Mouse (Mus musculus) cerebellum, adult 11 months (tissue): Measurements from ENCODE around the gene Insig2.
A peak's percentile ranks its signal among the peaks of the same experiment; 100 is the strongest.

ENCODE experiments used
- DNase-seq: peaks from one replicate; pipeline ENCODE4 v3.0.0; 2022

Gene Insig2

GRCm38 (mm10) chr1:121323501-121323900 lies 8.9 kb downstream of the Insig2 start:
- no peak for DNase-seq

- DNase-seq: no peak
These were observed 17.5 kb downstream of the Insig2 start for GRCm38 (mm10) chr1:121314766-121315428.

- no peak for DNase-seq
These were observed 19.2 kb downstream of the Insig2 start for GRCm38 (mm10) chr1:121313181-121313580.

GRCm38 (mm10) chr1:121312326-121312725 lies 20.1 kb downstream of the Insig2 start:
- DNase-seq: no peak

GRCm38 (mm10) chr1:121296717-121297255 lies 35.6 kb downstream of the Insig2 start:
- no peak for DNase-seq

- DNase-seq: no peak
These were observed 38.8 kb downstream of the Insig2 start for GRCm38 (mm10) chr1:121293571-121293970.

- no peak for DNase-seq
These were observed 41.5 kb downstream of the Insig2 start for GRCm38 (mm10) chr1:121290841-121291240.

- DNase-seq: peak; percentile 6
These were observed 42.0 kb downstream of the Insig2 start for GRCm38 (mm10) chr1:121290340-121290739.

GRCm38 (mm10) chr1:121284197-121284596 lies 48.2 kb downstream of the Insig2 start:
- no peak for DNase-seq

GRCm38 (mm10) chr1:121280501-121280900 lies 51.9 kb downstream of the Insig2 start:
- no peak for DNase-seq

GRCm38 (mm10) chr1:121278370-121278769 lies 54.0 kb downstream of the Insig2 start:
- no peak for DNase-seq

- DNase-seq: no peak
These were observed 54.9 kb downstream of the Insig2 start for GRCm38 (mm10) chr1:121277466-121277865.

- DNase-seq: no peak
These were observed 56.4 kb downstream of the Insig2 start for GRCm38 (mm10) chr1:121275961-121276506.

GRCm38 (mm10) chr1:121260171-121260741 lies 72.1 kb downstream of the Insig2 start:
- no peak for DNase-seq
